Mouse (Mus musculus) kidney, adult 9 months (tissue): ENCODE results near the gene Pgls.
A peak's percentile ranks its signal among the peaks of the same experiment; 100 is the strongest.

ENCODE experiments used
- DNase-seq: peaks from one replicate; pipeline ENCODE4 v3.0.0; 2022

Pgls gene

DNA sequence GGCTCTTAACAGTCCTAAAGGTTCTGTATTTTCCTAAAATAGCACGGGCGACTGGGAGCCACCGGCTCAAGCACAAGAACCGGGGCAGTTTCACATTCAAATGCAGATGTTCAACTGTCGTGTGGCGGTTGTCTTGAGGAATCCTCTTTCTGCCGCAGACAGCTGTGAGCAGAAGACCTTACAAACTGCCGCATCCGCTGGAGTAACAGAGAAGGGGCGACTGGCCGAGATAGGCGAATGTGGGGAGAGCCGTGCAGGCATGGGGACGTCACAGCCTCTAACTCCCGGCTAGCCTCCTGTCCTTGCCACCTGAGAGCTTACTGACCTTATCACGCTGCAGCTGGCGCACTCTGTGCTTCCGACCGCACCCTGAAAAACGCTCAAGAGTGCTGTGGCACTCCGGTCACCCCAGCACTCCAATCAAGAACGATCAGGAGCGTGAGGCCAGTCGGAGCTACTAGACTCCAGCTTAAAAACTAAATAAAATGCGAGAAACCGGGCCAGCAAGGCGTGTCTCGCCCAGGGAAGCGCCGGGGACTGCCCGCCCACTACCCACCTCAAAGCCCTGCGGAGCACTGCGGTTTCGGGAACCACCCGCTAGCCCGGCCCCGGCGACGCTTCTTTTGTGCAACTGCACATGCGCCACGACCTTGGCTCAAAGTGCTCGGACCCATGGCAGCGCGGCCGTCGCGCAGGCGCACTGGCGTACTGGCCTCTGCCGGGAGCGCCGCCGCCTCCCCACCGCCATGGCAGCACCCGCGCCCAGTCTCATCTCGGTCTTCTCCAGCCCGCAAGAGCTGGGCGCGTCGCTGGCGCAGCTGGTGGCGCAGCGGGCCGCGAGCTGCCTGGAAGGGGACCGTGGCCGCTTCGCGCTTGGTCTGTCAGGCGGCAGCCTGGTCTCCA is at the start of gene Pgls:
Gene Pgls, plus strand, starts transcription at position 706 of the 903 bp plus-strand sequence.
- peak; percentile 96 for DNase-seq

DNA sequence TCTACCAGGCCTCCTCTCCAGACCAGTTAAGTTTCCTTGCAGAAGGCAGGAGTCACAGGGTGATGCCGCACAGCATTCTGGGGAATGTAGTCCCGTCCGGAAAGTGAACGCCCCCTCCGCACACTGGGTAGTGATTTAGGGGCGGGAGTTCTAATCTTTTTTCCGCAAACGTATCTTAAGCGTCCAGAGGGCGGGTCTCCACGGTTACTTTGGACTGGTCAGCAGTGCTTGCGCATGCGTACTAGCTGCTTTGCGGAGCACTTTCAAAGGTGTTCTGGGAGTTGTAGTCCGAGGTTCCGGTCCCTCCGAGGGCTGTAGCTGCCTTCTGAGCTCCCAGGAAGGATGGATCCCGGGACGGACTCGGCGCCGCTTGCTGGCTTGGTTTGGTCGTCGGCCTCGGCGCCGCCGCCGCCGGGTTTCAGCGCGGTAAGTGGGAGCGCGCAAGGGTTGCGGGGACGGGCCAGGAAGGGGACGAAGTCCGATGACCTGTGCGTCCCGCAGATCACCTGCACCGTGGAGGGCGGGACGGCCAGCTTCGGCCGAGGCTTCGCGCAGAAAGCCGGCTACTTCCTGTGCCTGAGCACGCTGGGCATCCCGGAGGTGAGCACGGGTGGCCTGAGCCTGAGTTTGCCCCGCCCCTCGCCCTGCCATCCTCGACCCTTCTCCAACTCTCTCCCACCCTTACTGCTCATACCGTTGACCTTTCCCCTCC is 49.2 kb upstream of the Pgls start, which contains the start of gene Mvb12a:
Gene Mvb12a, plus strand, starts transcription at position 291 of the 712 bp plus-strand sequence.
- DNase-seq: peak; percentile 99

DNA sequence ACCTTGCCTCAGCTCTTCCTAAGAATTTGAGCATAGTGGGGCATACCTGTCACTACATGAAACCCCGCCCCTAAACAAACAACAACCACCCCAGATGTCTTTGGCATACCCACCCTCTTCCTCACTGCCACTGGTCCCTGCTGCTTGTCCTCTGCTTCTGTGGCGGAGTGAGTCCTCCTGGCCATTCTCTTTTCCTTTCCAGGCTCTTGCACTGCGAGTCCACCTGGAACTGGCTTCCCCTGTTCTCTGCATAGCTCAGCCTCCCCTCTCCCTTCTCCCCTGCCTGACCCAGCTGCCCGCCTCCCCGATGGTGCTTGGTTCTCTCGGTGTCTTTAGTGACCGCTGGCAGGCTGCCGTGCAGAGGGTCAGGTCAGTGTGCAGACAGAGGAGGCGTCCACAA is 48.2 kb upstream of the Pgls start:
- DNase-seq: no peak

DNA sequence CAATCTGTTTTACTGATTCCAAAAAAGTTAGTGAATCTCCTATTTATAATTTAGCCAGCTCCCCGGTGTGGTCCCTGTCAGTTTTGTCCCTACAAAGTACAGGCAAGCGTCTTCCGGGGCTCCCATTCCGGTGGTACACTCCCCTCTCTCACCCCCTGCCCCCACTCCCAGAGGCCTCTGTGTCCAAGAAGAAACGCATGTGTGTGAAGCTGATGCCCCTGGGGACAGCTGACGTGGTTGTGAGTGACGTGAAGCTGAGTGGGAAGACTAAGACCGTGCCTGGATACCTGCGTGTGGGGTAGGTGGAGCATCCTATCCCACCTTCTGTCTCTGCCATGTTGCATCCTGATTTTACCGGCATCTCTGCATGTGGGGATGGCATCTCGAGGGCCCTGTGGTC is 46.9 kb upstream of the Pgls start:
- no peak for DNase-seq

DNA sequence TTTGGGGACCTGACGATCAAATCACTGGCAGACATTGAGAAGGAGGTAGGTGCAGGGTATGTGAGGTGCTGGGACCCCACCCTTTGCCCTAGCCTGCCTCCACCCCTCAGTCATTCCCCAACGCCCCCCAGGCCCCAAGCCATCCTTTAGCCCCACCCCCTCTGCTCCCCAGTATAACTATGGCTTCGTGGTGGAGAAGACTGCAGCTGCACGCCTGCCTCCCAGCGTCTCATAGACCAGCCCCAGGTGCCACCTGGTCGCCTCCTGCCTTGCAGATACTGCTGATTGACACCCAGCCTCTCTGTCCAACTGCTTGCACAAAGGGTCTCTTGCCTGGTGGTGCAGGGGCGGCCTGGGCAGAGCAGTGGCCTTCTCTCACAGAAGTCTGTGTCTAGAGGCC is 44.4 kb upstream of the Pgls start:
- DNase-seq: no peak

DNA sequence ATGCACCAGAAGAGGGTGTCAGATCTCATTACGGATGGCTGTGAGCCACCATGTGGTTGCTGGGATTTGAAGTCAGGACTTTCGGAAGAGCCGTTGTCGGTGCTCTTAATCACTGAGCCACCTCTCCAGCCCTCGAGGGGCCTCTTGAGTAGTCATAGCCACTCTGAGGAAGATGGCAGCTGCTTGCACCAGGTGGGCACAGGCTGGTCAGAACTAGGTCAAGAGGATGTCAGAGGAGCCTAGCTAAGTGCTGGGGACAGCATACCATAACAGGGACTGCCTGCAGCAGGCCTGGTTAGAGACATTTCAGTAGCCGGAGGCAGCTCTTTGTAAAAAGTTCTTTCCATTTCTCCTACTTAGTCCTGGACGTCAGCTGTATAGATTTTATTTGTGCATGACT is 41.2 kb upstream of the Pgls start:
- DNase-seq: no peak

DNA sequence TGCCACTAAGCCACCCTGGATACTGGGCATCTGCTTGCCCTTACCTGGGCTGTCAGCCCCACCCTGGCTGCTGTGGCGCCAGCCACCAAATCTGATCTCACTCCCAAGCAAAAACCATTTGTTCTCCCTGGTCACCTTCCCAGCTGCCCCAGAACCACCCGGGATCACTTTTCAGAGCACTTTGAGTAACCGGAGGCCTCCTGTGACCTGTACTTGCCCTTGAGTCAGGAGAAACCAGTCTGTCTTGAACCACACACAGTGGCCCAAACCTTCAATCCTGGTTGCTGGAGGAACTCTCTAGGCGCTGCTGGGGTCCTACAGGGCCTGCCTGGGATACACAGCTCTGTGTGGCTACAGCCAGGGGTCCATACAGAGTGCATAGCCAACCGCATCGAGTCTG is 39.2 kb upstream of the Pgls start:
- no peak for DNase-seq

DNA sequence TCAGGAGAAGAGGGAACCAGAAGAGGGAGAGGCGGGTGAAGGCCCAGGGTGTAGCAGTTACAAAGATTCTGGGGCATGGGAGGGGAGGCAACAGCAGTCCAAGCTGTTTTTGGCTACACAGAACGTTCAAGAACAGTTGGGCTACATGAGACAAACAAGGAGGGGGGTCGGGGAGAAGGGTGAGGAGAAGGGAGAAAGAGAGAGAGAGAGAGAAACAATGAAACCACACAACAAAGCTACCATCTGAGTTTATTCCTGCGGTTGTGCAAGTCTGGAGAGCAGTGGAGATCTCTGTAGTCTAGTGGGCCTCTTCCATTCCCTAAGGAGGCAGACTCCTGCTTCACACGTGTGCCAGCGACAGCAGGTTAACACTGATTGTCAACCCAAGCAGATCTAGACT is 38.0 kb upstream of the Pgls start:
- no peak for DNase-seq

DNA sequence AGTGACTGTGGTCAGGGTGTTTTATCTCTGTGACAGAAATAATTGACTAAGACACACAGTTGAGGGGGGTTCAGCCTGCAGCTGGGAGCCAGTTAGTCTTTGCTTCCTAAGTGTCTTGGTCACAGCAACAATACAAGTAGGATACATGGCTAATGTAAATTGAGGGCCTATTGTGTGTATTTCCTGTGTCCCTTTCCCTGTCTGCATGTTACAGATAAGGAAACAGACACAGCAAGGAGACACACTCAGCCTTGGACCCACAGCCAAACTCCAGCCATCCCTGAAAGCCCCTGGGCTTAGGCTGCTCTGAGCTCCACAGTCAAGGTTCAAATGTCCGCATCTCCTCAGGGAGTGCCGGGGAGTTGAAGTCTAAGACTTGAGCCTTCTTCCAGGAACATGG is 37.3 kb upstream of the Pgls start:
- no peak for DNase-seq

DNA sequence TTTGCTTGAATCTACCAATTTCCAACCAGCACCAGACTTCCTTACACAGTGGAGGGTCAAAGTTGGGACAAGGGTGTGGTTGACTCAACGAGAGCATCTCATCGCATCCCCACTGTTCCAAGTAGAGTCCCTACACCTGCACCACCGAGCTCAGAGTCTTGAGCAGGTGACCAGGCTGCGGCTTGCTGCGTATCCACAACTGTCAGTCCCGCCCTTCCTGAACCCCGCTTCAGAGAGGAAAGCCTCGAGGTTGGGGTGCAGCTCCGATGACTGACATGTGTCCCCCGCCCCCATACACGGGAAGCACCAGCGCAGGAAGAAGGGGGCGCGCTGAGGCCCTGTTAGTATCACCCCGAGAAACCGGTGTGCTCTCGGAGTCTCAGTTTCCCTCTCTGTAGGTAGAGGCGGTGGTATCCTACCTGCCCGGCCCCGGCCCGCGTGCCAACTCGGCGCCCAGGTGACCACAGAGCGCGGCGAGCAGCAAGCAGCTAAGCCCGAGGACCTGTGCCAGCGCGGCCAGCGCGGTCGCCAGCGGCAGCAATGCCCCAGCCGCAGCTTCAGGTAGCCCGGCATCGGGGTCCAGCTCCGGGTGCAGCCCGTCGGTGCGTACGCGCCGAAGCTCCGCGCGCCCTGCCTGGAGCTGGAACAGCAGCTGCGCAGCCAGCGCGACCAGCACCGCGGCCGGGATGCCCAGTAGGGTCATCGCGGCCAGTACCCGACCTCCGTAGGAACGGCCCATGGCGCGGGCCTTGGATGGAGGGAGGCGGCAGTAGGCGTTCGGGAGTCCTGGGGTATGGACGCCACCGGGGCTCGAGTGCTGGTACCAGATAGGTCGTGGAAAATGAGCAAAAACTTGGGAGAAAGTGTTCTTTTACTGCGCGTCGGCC is 33.7 kb upstream of the Pgls start, which contains the start of gene Tmem221:
Gene Tmem221, minus strand, starts transcription at position 801 of the 887 bp plus-strand sequence.
- DNase-seq: no peak

DNA sequence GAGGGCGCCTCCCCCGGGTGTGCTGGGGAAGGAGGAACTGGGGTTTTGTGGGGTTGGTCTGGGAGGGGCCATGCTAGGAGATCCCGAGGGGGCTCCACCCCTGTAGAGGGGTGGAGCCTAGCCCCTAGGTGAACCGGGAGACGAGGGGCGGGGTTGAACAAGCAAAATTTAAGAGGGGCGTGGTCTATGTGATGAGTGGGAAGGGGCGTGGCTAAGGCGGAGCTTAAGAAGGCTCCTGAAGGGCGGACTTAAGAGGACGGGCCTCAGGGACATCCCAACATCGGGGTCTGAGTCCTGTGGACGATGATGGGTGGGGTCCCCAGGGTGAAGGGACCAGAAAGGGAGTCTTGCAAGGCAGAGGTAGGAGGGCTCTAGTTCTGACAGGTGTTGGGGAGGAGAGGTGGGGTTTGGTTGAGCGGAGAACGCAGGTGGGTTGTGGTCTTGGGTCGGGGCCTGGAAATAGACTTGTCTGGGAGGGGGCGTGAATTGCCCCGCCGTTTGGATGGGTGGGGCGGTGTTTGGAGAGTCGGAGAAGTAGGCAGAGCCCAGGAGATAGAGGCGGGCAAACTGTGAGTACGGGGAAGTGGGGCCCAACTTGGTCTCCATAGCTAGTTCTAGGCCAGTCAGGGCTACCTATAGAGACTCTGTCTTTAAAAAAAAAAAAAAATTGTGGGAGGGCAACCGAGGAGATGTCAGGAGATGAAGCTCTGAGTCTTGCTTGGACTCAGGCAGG is 32.9 kb upstream of the Pgls start:
- DNase-seq: peak; percentile 90

DNA sequence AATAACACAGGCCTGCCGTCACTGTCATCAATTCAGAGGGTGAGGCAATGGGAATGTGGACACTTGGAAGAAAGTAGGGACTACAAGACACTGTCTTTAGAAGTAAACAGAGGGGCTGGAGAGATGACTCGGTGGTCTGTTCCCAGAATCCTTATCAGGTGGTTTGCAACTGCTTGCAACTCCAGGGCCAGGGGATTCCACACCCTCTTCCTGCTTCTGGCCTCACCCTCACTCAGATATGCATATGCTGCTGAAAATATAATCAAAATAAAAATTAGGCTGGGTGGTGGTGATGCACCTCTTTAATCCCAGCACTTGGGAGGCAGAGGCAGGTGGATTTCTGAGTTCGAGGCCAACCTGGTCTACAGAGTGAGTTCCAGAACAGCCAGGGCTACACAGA is 31.9 kb upstream of the Pgls start:
- no peak for DNase-seq

DNA sequence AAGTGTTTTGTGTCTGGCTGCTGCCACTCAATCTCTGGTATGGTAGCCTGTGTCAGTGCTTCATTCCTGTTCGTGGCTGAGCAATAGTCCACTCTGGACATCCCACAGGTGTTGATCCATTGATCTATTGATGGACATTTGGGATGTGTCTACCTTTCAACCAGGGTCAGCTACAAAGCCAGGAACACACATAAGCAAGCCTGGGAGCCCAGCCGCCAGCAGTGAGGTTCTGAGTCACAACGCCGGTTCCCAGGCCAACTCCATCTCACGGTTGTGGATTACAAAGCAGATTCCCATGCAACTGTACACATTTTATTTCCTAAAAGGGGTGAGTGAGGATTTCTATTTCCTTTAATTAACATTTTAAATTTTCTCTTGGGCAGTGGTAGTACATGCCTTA is 31.2 kb upstream of the Pgls start:
- DNase-seq: no peak

DNA sequence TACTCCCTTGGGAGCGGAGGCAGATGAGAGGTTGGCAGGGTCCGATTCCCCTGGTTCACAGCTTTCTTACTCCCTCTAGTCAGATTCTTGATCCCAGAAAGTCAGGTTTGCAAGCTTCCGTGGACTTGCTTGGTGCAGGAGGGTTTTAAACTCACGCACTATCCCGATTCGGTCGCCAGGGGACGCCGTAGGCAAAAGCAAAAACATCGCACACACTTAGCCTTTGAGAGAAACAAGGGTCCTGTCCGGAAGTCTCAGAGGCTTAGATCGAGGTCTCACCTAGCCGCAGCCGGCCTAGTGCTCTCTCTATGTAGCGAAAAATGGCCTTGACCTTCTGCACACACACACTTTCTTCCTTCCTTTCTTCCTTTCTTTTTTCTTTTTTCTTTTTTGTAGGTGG is 30.6 kb upstream of the Pgls start:
- DNase-seq: peak; percentile 70

DNA sequence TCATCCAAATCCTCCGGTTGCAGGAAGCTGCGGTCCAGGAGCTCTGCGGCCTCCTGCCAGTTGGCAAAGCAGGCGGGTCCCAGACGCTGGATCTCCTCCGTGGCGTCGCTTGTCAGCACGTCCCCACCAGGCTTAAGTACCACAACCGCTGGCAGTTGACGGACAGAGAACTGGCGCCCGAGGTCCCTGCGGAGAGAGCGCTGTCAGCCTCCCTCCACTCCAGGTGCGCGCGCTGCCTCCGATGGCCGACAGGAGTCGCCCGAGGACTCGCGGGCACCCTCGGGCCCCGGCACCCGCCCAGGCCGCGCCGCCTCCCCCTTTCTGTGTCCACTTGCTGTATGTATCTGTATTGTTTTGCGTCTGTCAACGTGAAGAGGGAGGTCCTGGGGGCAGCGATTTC is 29.2 kb upstream of the Pgls start:
- DNase-seq: peak; percentile 79

DNA sequence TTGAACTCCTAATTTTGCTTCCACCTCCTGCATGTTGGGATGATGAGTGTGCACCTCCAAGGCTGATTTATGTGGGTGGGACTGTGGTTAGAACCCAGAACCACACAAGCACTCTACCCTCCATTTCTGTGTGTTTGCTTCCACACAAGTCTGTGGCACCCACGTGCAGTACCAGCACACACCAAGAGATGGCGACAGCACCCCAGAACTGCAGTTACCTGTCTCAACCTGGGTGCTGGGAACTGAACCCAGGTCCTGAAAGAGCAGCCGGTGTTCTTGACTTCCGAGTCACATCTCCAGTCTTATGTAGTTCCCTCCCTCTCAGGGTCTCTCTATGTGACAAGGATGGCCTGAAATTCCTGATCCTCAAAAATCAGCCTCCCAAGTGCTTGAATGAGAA is 28.0 kb upstream of the Pgls start:
- DNase-seq: no peak

DNA sequence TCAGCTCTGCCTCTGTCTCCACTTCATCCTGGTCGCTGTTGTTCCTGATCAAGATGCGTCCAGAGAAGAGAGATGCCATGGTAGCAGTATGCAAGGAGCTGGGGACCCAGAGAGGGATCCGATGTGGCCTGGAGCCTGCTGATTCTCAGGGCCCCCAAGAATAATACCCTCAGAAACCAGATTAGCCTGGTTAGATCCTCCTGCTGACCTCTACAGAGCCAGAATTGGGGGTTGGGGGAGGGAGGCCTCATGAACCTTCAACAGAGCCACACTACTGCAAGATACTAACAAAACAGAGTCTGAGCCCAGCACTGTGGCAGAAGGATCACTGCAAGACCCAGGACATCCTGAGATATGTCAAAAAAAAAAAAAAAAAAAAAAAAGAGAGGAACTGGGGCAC is 25.5 kb upstream of the Pgls start, which contains the start of gene Nxnl1:
Gene Nxnl1, minus strand, starts transcription at position 101 of the 400 bp plus-strand sequence.
- DNase-seq: no peak

DNA sequence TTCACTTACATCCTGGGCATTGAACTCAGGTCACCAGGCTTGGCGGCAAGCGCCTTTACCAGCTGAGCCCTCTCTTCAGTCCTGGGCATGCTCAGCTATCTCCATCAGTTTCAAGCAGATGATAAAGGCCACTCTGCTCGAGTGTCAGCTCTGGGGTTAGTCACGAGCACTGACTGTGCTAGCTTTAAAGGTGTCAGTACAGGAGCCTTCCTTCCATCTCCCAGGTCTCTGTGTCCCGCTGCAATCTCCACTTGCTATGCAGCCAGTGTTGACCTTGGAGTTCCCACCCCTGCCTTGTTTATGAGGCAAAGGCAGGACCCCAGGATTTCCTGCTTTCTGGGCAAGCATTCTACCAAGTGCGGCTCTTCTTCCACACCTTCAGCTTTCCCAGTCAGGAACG is 24.4 kb upstream of the Pgls start:
- no peak for DNase-seq

DNA sequence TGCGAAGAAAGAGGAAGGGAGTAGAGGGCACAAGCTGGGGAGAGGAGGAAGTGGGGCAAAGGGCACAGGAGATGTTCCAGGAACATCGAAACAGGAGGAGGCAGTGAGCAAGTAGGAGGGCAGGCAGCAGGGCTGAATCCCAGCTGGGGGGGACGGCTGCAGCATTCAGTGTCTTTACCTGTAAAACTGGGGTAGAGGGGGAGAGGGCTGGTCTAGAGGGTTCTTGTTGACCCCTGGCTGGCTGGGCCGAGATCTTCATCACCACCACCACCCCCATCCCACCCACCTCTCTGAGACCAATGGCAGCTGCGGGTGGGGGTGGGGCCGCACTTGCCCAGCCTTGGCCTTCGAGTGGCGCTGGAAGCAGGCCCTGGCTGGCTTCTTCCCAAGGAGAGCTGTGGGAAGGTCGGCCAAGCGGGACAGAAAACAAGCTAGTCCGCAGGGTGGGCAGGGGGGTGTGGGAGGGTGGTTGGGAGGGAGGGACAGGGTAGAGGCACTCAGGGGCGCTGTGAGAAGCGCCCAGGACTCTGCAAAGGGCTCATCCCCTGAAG is 23.5 kb upstream of the Pgls start, which contains the start of gene Slc27a1:
Gene Slc27a1, plus strand, starts transcription at position 496 of the 551 bp plus-strand sequence.
- DNase-seq: peak; percentile 92

DNA sequence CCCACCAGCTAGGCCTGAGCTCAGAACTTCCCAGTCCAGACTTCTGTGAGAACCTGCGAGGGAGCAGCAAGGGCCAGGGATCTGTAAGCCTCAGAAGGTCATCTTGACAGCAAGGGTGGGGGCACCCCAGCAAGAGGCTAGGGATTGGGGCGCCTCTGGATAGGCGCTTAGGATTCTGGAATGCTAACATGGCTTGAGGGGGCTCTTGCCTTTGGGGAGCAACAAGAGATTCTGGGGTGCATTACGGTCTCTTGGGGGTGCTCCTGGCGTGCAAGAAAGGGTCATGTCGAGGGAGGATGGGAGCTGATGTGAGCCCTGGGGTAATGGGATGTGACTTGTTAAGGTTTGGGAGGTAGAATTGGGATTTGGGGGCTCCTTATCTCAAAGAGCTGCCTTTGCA is 23.0 kb upstream of the Pgls start:
- DNase-seq: no peak

DNA sequence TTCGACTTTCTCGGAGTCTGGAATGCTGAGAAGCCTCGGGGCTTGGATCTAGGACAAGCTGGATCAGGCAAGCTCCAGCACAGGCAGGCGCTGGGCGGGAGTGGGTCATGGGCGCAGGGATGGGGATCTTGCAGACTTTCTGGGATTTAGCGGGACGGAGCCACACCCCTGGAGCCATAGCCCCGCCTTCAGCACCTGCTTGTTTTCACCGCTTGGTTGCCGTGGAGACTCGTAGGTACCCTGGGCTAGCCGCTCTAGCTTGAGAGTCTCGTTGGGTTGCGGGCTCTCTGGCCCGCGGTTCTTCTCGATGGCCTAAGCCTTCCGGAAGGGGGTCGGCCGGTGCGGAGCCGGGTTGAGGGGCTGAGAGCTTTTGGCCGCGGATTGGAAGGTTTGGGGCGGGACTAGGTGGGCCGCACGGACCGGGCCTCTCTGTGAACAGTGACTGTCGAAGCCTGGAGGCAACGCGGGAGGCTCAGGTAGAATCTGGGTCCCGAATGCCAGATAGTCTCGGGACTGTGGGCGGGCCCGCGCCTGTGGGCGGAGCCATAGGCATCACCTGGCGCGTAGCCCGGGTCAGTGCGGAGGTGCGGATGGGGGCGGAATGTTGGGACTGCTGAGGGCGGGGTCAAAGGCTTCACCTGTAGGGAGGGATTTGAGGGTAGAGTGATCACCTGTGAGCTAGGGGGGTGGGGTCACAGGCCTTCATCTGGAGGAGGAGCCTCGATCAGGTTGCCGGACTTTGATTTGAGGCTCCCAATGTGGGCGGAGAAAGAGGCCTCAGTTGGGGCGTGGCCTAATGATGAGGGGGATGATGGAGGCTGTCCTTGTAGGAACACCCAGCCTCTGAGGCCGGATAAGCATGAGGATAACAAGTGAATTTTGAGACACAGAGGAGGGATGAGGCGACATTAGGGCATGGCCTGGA is 22.3 kb upstream of the Pgls start:
- DNase-seq: peak; percentile 99
